Mouse (Mus musculus) thymus, postnatal 10 days (tissue): ENCODE measurements around the gene Slc43a2.

Experiments
- DNase-seq, 2 experiments: peaks; one replicate each; pipeline ENCODE4 v3.0.0; 2021; ENCODE audit warnings: low spot score in 2 of 2

Gene Slc43a2

DNA sequence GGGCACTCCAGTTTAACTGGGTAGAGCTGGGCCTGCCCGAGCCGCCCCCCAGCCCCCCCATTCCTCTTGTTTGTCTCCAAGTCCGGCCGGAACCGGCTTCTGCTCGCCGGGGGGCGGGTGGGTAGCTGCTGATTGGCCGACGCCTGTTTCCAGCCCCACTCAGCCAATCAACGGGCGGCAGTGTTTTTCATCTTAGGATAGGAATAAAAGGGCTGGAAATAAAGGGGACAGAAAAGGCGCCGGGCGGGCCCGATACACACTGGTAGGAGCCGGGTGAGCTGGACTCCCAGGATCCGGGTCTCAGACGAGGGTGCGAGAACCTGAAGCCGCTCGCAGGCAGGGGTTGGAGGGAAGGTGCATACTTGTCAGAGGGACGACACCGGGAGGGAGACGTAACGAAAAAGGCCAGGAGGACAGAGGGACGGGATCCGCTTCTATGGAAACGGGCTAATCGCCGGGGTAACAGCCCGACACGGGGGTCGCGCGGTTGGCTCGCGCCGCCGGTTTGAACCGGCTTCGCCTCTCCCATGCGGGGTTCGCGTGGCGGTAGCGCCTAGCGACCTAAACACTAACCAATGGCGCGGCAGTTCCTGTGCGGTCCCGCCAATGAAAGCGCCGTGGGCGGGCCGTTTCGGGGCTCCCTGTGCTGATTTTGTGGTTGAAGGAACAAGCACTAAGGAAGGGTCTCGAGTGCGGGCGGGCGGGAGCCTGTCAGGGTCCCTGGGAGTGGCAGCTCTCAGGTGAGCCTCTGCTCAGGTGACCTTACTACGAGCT, at the start of gene Slc43a2:
TSS of gene Slc43a2 (plus strand) at position 226 of the 774 bp plus-strand sequence.
- peak; percentile 94 to 96 for DNase-seq

DNA sequence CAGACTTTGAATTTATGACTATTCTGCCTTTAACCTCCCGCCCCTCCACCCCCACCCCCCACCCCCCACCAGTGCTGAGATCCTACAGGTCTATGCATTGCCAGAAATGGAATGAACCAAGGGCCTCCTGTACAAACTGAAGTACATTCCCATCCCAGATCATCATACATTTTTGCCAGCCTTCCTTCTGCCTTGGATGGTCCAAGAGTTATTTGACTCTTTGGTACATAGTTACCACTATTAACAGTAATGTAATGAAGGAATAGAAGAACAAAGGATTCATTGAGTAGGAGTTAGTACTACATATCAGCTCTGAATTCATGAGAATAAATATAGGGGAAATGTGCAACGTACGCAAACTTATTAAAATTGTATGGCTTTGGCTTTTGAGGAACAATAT, 45.3 kb upstream of the Slc43a2 start:
- no peak for DNase-seq

DNA sequence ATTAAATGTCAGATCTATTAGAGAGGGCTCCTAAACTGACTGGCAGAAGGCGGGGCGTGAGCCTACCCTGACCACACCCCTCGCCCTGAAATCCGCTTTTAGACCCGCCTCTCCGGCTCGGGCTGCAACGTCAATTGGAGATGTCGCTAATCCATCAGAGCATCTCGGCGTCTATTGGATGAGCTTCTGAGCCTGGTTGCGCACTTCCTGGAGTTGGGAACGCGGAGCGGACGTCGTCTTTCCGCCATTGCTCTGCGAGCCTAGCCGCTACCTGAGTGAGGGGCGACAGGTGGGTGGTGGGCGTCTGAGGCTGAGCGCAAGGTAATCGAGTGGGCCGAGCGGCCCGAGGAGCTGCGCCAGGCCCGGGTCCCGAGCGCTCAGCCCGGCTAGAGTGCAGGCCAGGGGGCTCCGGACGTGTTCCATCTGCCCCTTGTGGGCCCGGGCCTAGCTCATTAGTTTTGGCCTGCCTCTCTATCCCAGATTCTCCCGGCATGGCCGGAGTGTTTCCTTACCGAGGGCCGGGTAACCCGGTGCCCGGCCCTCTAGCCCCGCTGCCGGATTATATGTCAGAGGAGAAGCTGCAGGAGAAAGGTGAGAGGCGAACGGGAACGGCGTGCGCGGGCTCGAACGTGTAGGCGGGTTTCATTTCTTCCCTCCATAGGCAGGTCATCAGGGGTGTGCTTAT, 44.8 kb upstream of the Slc43a2 start, which contains the start of gene Prpf8:
TSS of gene Prpf8 (plus strand) at position 216 of the 685 bp plus-strand sequence.
- peak; percentile 94 to 95 for DNase-seq

DNA sequence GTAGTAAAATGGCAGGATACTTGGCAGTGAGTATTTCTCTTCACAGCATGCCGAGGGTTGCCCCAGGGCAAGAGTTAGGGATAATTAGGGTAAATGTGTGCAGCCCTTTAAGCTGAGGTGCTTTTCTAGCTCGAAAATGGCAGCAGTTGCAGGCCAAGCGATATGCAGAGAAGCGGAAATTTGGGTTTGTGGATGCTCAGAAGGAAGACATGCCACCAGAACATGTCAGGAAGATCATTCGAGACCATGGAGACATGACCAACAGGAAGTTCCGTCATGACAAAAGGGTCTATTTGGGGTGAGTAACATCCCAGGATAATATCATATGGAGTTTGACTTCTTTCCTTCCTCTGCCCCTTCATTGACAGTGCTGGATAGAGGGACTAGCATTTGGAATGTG, 44.0 kb upstream of the Slc43a2 start:
- DNase-seq: no peak

DNA sequence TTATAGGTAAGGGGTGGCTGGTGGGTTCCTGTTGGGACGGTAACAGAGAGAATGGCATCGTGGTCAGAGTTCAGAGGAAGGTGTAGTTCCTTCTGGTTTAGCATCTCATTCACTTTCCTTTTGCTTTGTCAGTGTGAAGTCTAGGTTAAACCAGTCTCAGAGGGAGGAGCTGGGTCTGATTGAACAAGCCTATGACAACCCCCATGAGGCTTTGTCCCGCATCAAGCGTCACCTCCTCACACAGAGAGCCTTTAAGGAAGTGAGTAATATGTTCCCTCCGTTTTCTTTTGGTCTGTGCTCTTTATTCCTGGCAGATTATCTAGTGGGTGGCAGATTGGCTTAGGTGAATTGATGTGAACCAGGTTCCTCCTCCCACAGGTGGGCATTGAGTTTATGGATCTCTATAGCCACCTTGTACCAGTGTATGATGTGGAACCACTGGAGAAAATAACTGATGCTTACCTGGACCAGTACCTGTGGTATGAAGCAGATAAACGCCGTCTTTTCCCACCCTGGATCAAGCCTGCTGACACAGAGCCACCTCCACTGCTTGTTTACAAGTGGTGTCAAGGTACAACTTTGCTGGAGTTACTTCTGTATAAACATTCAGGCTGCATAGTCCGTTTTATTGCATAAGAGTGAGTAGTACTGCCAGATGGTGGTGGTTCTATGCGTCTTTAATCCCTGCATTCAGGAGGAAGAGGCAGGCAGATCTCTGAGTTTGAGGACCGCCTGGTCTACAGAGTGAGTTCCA, 37.0 kb upstream of the Slc43a2 start:
- DNase-seq: no peak

DNA sequence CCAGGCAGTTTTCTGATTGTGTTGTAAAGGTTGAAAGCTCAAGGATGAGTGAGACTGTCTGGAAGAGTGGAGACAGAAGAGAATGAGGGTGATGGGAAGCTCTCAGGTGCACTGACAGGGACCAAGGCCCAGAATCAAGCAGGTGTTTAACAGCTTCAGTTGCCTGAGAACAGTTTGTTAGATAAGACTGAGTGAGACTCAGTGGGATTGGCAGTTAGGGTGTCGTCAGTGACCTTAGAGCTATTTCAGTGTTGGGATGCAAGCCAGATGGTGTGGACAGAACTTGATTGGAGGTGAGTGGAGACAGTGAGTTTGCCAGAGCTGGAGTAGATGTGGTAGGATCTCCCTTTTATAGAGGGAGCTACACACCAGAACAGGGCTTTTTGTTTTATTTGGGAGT, 33.4 kb upstream of the Slc43a2 start:
- no peak for DNase-seq

DNA sequence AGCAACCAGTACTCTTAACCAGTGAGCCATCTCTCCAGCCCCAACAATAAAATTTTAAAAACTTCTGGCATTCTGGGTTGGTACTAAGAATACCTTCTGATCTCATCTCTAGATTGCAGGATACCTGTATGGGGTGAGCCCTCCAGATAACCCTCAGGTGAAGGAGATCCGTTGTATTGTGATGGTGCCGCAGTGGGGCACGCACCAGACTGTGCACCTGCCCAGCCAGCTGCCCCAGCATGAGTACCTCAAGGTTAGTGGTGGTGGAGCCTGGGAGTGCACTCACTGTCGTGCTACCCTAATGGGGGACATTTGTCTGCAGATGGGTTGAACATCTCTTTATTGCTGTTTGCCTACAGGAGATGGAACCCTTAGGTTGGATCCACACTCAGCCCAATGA, 23.3 kb upstream of the Slc43a2 start:
- no peak for DNase-seq

DNA sequence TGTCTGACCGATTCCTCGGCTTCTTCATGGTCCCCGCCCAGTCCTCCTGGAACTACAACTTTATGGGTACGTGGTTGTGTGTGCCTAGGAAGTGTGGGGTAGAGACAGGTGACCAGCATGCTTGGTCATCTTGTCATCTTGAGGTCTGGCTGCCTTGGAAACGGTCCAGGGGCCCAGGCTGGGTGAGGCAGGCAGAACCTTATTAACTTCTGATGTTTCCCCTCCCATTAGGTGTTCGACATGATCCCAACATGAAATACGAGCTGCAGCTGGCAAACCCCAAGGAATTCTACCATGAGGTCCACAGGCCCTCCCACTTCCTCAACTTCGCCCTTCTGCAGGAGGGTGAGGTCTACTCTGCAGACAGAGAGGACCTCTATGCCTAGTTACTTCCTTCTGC, 22.6 kb upstream of the Slc43a2 start:
- DNase-seq: no peak

DNA sequence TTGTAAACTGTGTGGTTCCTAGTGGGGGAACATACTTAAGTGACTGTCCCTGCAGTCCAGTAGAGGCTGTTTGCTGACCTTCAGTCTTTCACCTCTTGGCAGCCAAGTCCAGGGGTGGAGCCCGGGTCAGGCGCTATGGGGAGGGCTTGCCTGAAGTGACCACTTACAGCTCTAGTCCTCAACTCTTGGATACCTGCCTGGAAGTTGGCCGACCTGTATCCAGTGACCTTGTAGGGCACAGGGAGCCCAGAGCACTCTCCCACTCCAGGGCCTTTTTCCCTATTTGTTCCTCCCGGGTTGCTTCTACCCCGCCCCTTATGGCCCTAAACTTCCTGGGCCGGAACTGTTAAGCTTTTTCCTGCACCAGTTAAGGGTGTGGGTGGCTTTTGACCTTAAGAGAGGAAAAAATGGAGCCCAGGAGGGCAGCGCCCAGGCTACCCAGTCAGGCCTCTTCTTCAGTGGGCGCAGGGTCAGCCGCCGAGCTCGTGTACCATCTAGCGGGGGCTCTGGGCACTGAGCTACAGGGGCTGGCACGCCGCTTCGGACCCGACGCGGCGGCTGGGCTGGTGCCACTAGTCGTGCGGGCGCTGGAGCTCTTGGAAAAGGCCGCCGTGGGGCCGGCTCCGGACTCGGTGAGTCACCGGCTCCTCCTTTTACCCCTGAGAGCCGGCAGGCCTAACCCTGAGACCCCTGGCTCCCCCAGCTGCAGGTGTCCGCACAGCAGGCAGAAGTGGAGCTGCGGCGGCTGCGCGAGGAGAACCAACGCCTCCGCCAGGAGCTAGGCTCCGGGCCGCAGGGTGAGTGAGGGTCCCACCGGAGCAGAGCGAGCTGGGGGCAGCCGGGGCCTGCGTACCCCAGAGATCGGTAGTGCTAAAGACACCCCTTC, 21.5 kb upstream of the Slc43a2 start, which contains the start of gene Rilp:
TSS of gene Rilp (plus strand) at position 354 of the 886 bp plus-strand sequence.
- peak; percentile 20 to 63 for DNase-seq

DNA sequence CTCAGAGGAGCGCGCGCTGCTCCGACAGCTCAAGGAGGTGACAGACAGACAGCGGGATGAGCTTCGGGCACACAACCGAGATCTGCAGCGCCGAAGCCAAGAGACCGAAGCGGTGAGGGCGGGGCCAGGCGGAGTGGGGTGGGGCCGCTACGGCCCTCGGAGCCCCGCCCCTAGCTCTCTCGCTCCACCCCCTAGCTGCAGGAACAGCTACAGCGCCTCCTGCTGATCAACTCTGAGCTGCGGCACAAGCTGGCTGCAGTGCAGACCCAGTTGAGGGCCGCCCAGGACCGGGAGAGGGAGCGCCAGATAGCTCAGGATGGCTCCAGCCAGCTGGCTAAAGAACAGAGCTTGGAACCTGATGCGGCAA, 20.9 kb upstream of the Slc43a2 start:
- DNase-seq: peak; percentile 84 to 96

DNA sequence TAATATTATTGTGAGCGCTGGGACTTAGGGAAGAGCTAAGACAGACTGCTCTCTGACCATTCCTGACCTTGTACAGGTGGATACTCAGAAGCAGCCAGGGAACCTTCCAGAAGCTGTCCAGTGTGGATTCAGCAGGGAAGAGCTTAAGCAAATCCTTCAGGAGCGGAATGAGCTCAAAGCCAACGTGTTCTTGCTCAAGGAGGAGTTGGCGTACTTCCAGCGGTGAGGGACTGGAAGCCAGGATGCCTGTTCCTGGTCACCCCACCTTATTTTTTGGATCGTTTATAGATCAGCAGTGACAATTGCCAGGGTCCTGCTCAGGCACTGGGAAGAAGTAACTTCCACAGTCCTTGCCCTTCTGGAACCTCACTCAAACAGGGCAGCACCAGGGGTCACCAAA, 20.3 kb upstream of the Slc43a2 start:
- no peak for DNase-seq

DNA sequence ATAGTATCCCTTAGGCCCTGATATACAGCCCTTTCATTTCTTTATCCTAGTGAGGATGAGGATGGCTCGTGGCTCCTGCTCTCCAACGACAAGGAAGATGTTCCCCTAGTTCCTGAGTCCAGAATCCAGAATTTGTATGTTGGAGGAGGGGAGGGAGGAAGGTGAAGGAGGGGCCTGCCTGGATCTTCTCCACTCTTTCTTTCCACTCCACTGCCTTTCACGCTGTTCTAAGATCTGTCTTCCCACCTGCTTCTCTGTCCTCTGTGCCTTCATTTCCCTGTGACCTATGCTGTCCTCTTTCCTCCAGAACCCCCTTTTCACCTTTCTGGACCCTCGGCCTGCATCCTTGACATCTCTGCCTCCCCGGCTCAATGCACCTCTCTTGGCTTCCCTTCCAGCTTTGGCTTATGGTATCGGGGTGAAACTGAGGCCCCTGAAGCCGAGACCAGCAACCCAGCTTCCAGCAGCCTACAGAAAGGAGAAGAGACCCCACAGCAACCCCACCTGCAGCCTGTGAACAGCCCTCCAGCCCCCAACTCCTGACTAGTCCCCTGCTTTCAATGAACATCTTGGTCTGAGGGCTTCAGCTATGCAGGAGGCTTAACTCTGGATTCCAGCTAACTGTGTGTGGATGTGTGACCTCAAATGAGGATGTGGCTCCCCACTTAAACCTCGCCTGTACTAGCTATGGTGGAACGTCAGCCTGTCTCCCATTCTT, 19.0 kb upstream of the Slc43a2 start:
- no peak for DNase-seq

DNA sequence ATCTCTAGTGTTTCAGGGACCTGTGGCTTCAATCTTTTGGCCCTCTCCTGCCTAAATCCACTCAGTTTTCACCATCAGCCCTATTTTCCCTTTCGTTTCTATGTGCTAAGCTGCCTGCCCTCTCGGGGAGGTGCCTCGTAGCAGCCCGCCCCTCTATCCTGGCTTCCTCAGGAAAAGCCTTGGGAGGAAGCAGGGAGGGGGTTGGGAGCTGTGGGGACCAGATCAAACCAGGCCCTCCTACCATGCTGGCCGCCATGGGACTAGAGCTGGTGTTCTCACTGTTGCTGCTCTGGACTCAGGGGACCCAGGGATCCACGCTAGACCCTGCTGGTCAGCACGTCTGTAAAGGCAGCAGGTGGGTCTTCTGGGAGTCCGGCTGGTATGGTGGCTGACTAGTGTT, 18.2 kb upstream of the Slc43a2 start, which contains the start of gene Scarf1:
TSS of gene Scarf1 (plus strand) at position 205 of the 400 bp plus-strand sequence.
- no peak for DNase-seq

DNA sequence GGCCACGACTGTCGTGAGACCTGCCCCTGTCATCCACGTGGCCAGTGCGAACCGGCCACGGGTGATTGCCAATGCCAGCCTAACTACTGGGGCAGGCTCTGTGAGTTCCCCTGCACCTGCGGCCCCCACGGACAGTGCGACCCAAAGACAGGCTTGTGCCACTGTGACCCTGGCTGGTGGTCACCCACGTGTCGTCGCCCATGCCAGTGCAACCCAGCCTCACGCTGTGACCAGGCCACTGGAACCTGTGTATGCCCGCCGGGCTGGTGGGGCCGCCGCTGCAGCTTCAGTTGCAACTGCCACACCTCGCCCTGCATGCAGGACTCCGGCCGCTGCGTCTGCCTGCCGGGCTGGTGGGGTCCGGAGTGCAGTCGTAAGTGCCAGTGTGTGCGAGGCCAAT, 16.3 kb upstream of the Slc43a2 start:
- DNase-seq: no peak

DNA sequence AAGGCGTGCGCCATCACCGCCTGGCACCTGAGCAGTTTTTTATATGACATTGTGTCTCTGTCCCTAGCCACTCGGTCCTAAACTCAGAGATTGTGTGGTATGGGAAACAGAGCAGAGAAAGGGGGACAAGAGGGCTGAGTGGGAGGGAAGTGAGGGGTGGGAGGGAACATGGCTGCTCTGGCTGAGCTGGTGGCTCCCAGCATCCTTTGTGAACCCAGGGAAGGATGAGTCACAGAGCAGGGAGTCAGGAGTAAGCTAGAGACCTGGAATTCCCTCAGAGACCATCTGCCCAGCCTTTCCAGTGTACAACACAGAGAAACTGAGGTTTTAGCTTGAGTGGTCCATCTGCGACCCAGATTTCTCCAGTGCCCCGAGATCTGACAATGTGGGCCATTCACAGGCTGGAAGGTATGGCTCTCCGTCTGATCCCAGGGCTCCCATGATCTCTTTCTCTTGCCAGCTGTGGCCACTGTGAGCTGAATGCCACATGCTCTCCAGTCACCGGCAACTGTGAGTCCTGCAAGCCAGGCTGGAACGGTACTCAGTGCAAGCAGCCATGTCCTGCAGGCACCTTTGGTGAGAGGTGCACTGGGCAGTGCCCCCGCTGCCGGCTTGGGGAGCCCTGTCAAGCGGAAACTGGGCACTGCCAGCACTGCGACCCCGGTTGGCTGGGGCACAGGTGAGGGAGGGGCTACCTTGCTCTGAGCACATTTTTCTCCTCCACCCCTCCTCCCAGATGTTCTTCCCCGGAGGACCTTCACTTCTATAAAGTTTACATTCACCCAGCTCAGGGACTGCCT, 11.5 kb upstream of the Slc43a2 start:
- no peak for DNase-seq

DNA sequence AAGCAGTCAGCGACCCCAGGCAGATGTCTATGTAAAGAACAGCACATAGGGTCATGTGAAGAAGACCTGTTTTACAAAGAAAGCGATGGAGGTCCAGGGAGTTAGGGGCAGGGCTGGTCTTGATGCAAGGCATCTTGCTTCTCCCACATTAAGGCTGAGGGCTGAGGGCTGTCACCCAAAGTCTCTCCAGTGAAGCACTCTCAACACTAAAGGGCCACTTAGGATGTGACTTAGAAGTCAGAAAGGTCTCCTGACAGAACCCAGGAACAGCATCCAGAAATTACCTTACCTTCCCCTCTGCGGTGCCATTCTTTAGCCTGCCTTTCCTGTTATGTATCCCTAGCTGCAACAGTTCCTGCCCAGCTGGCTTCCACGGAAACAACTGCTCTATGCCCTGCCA, 9.9 kb upstream of the Slc43a2 start:
- DNase-seq: no peak

DNA sequence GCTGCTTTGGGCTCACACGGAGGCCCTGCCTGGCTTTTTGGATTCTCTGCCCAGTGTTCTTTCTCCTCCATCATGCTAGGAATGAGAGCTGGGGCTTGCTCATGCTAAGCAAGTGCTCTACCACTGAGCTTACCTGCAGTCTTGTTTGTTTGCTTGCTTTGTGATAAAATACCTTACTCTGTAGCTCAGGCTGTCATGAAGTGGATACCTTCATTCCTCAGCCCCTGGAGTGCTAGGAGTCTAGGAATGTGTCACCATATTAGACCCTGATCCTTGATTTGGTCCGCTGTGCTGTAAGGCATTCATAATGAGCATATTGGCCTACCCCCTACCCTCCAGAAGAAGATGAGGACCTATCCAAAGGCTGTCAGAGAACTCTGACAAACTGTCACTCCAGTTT, 8.7 kb upstream of the Slc43a2 start:
- no peak for DNase-seq

DNA sequence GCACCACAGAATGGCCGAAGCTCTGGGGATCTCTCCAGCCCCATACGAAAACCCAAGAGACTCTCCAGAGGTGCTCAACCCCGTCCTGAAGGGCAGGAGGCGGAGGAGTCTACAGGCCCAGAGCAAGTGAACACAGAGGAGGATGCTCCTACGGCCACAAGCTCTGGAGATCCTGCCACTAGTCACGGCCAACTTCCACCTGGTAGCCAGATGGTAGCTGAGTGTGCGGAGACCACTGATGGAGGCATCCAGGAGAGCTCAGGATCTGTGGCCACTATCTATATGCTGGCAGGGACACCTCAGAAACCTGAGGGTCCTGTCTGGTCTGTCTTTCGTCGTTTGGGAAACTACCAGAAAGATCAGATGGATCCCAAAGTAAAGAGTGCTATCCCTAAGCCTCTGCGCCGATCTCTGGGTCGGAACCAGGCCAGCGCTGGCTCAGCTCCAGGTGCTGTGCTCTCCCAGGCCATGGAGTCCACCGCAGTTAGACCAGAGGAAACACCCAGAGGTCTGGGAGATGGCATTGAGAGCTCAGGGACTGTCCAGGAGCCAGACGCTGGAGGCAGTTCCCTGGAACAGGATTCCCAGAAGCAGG, 5.9 kb upstream of the Slc43a2 start:
- DNase-seq: no peak

DNA sequence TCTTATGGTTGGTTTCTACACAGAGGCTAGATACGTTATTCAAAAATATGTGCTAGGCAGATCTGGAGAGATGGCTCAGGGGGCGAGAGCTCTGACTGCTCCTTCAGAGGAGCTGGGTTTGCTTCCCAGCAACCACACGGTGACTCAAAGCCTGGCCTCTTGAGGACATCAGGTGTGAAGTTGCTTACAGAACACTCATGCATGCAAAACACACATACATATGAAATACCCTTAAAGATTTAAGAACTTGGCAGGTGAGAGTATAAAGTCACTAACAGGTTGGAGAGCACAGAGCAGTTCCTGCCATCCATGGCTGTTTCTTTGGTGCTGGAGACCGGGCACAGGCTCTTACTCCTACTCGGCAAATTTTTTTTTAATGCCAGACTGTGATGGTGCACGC, 4.6 kb upstream of the Slc43a2 start:
- no peak for DNase-seq

DNA sequence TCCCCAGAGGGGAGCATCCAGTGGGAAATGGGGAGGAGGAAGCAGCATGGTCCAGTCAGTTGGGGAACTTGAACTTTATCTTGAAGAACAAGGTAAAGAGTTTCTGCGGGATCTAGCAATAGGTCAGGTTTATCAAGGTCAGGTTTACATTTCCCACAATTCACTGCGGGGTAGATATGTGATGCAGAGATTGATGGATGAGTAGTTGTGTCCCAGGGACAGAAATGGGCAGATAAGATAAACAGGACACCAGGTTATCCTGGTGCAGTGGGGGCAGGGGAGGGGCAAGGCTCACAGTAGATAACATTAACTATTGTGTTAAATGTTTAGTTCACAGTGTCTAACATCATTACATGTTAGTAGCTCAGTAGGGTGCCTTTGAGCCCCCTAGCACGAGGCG, 1.7 kb upstream of the Slc43a2 start:
- DNase-seq: no peak
